Mouse (Mus musculus): ENCODE measurements at regions not wholly inside any gene's neighbourhood (a gene's known extent, or its start where the extent isn't known, plus 50 kb on each side); places are given as distances from the start of the nearest gene placed in this dataset.

- H3K9me3 ChIP-seq (replicated peaks): peaks cover 29% of the 10 kb centered on the region
- H3K36me3 ChIP-seq (replicated peaks): no peaks in the 10 kb centered on the region
- DNase-seq (ENCODE audit: low spot score) (no peak), ATAC-seq (ENCODE audit: extremely low read depth, insufficient number of reproducible peaks, low FRiP score, poor library complexity, severe bottlenecking) (no peak)
- H3K4me1 ChIP-seq (ENCODE audit: insufficient read depth, low read depth, low read length): no peaks in the 10 kb centered on the region
- H3K4me3 ChIP-seq (ENCODE audit: low read depth, low read length): no peak overlapping the region
- TF ChIP-seq GATA2 (IDR thresholded peaks at IDR 0.05; ENCODE audit: borderline replicate concordance, low read depth, low read length): no peak
- no peak for TF ChIP-seq CTCF (IDR thresholded peaks at IDR 0.05; ENCODE audit: low read depth, low read length)
- no peak for TF ChIP-seq POLR2AphosphoS5 (IDR thresholded peaks at IDR 0.05; ENCODE audit: insufficient replicate concordance, low read depth, low read length)
- TF ChIP-seq TAL1 (conservative IDR thresholded peaks at IDR 0.05; ENCODE audit: low read depth, low read length): no peak
- no peaks in the 10 kb centered on the region for H3K27me3 ChIP-seq (ENCODE audit: insufficient read depth, low read length)
Observed at GRCm38 (mm10) chr3:149295942-149296341, 305.6 kb upstream of the Adgrl2 start.

- Histone ChIP-seq H3K4me1 (ENCODE audit: insufficient read depth, low read depth, low read length) (no peaks in the 10 kb centered on the region), H3K36me3 (replicated peaks) (no peaks in the 10 kb centered on the region), H3K27me3 (ENCODE audit: insufficient read depth, low read length) (no peaks in the 10 kb centered on the region), H3K4me3 (ENCODE audit: low read depth, low read length) (no peak overlapping the region), H3K9me3 (replicated peaks) (peaks cover 27% of the 10 kb centered on the region)
- TF ChIP-seq CTCF (IDR thresholded peaks at IDR 0.05; ENCODE audit: low read depth, low read length) (no peak), GATA1 (IDR thresholded peaks at IDR 0.05; ENCODE audit: borderline replicate concordance, low read length) (no peak), POLR2AphosphoS5 (IDR thresholded peaks at IDR 0.05; ENCODE audit: insufficient replicate concordance, low read depth, low read length) (no peak), TAL1 (conservative IDR thresholded peaks at IDR 0.05; ENCODE audit: low read depth, low read length) (no peak)
- ATAC-seq (ENCODE audit: extremely low read depth, insufficient number of reproducible peaks, low FRiP score, poor library complexity, severe bottlenecking) (no peak), DNase-seq (ENCODE audit: low spot score) (no peak)
Observed at GRCm38 (mm10) chr3:149295257-149295831, 305.0 kb upstream of the Adgrl2 start.

GRCm38 (mm10) chr3:149294445-149294844, 304.1 kb upstream of the Adgrl2 start:
- H3K27me3 ChIP-seq (ENCODE audit: insufficient read depth, low read length): no peaks in the 10 kb centered on the region
- no peak overlapping the region for H3K4me3 ChIP-seq (ENCODE audit: low read depth, low read length)
- H3K9me3 ChIP-seq (replicated peaks): peaks cover 25% of the 10 kb centered on the region
- H3K36me3 ChIP-seq (replicated peaks): no peaks in the 10 kb centered on the region
- DNase-seq (ENCODE audit: low spot score) (no peak), ATAC-seq (ENCODE audit: extremely low read depth, insufficient number of reproducible peaks, low FRiP score, poor library complexity, severe bottlenecking) (no peak)
- no peaks in the 10 kb centered on the region for H3K4me1 ChIP-seq (ENCODE audit: insufficient read depth, low read depth, low read length)
- TF ChIP-seq GATA2 (IDR thresholded peaks at IDR 0.05; ENCODE audit: borderline replicate concordance, low read depth, low read length) (no peak), POLR2AphosphoS5 (IDR thresholded peaks at IDR 0.05; ENCODE audit: insufficient replicate concordance, low read depth, low read length) (no peak), TAL1 (conservative IDR thresholded peaks at IDR 0.05; ENCODE audit: low read depth, low read length) (no peak)

- H3K4me3 ChIP-seq (ENCODE audit: low read depth, low read length): no peak overlapping the region
- ATAC-seq (ENCODE audit: extremely low read depth, insufficient number of reproducible peaks, low FRiP score, poor library complexity, severe bottlenecking) (no peak), DNase-seq (ENCODE audit: low spot score) (no peak)
- H3K9me3 ChIP-seq (replicated peaks): peaks cover 24% of the 10 kb centered on the region
- H3K27me3 ChIP-seq (ENCODE audit: insufficient read depth, low read length): no peaks in the 10 kb centered on the region
- no peaks in the 10 kb centered on the region for H3K4me1 ChIP-seq (ENCODE audit: insufficient read depth, low read depth, low read length)
- H3K36me3 ChIP-seq (replicated peaks): no peaks in the 10 kb centered on the region
- TF ChIP-seq CTCF (IDR thresholded peaks at IDR 0.05; ENCODE audit: low read depth, low read length): no peak
- no peak for TF ChIP-seq GATA2 (IDR thresholded peaks at IDR 0.05; ENCODE audit: borderline replicate concordance, low read depth, low read length)
- no peak for TF ChIP-seq GATA1 (IDR thresholded peaks at IDR 0.05; ENCODE audit: borderline replicate concordance, low read length)
- no peak for TF ChIP-seq TAL1 (conservative IDR thresholded peaks at IDR 0.05; ENCODE audit: low read depth, low read length)
- no peak for TF ChIP-seq POLR2AphosphoS5 (IDR thresholded peaks at IDR 0.05; ENCODE audit: insufficient replicate concordance, low read depth, low read length)
Observed at GRCm38 (mm10) chr3:149292459-149292858, 302.1 kb upstream of the Adgrl2 start.

- Histone ChIP-seq H3K27me3 (ENCODE audit: insufficient read depth, low read length) (no peaks in the 10 kb centered on the region), H3K4me3 (ENCODE audit: low read depth, low read length) (no peak overlapping the region), H3K4me1 (ENCODE audit: insufficient read depth, low read depth, low read length) (no peaks in the 10 kb centered on the region), H3K36me3 (replicated peaks) (no peaks in the 10 kb centered on the region), H3K9me3 (replicated peaks) (peaks cover 24% of the 10 kb centered on the region)
- ATAC-seq (ENCODE audit: extremely low read depth, insufficient number of reproducible peaks, low FRiP score, poor library complexity, severe bottlenecking) (no peak), DNase-seq (ENCODE audit: low spot score) (no peak)
- no peak for TF ChIP-seq TAL1 (conservative IDR thresholded peaks at IDR 0.05; ENCODE audit: low read depth, low read length)
- no peak for TF ChIP-seq CTCF (IDR thresholded peaks at IDR 0.05; ENCODE audit: low read depth, low read length)
- no peak for TF ChIP-seq GATA2 (IDR thresholded peaks at IDR 0.05; ENCODE audit: borderline replicate concordance, low read depth, low read length)
- TF ChIP-seq GATA1 (IDR thresholded peaks at IDR 0.05; ENCODE audit: borderline replicate concordance, low read length): no peak
- no peak for TF ChIP-seq POLR2AphosphoS5 (IDR thresholded peaks at IDR 0.05; ENCODE audit: insufficient replicate concordance, low read depth, low read length)
Observed at GRCm38 (mm10) chr3:149291473-149291872, 301.1 kb upstream of the Adgrl2 start.

- no peaks in the 10 kb centered on the region for H3K4me1 ChIP-seq (ENCODE audit: insufficient read depth, low read depth, low read length)
- DNase-seq (ENCODE audit: low spot score) (no peak), ATAC-seq (ENCODE audit: extremely low read depth, insufficient number of reproducible peaks, low FRiP score, poor library complexity, severe bottlenecking) (no peak)
- H3K9me3 ChIP-seq (replicated peaks): peaks cover 17% of the 10 kb centered on the region
- no peaks in the 10 kb centered on the region for H3K36me3 ChIP-seq (replicated peaks)
- H3K27me3 ChIP-seq (ENCODE audit: insufficient read depth, low read length): no peaks in the 10 kb centered on the region
- no peak overlapping the region for H3K4me3 ChIP-seq (ENCODE audit: low read depth, low read length)
- TF ChIP-seq GATA1 (IDR thresholded peaks at IDR 0.05; ENCODE audit: borderline replicate concordance, low read length) (no peak), POLR2AphosphoS5 (IDR thresholded peaks at IDR 0.05; ENCODE audit: insufficient replicate concordance, low read depth, low read length) (no peak), TAL1 (conservative IDR thresholded peaks at IDR 0.05; ENCODE audit: low read depth, low read length) (no peak), CTCF (IDR thresholded peaks at IDR 0.05; ENCODE audit: low read depth, low read length) (no peak), GATA2 (IDR thresholded peaks at IDR 0.05; ENCODE audit: borderline replicate concordance, low read depth, low read length) (no peak)
Observed at GRCm38 (mm10) chr3:149290228-149290627, 299.9 kb upstream of the Adgrl2 start.
